Mouse (Mus musculus): Measurements from ENCODE around the gene Gm37240.

DNA sequence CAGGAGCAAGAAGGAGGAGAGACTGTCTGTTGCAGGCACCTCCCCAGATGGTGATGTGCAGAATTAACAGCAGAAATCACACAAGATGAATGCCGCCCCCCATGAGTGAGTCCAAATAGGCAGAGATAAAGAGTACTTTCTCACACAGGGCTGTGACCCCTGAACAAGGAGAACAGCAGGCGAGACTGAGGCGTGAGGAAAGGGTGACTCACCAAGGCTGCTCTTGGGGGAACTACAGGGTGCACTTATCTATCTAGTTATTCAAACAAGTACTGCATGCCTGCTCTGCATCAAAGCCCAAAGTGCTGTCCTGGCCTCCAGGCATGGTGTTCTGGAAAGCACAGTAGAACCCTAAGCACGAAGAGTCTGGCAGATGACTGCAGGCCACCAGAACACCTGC, 113.4 kb downstream of the Gm37240 start:
- TF ChIP-seq CTCF (IDR thresholded peaks at IDR 0.05; ENCODE audit: control insufficient read depth, insufficient read depth, low read length), result no peak
- no peak for TF ChIP-seq POLR2A (IDR thresholded peaks at IDR 0.05; ENCODE audit: borderline replicate concordance, control insufficient read depth, low read depth, low read length)
